Mouse (Mus musculus) lung, embryonic 15.5 days (tissue): ENCODE results near the gene Calcoco1. TPM values are rescaled to one million over a fixed set of nuclear protein-coding genes. Genes with fewer than 3 reads are reported as not detected.

ENCODE experiments used
- ATAC-seq: fragments of 200-750 bp; cut with Nextera tagmentation; 2 replicates; pipeline ENCODE4 v1.8.0; 2017; ENCODE audit warnings: moderate number of reproducible peaks, borderline replicate concordance; ENCODE audit not compliant: low FRiP score, low TSS enrichment; ENCODE audit errors: extremely low read depth
- H3K27ac ChIP-seq: fragments of 300-500 bp; sonication (generic); 2 replicates; pipeline ENCODE4 v1.5.1; 2015; ENCODE audit warnings: moderate library complexity, mild to moderate bottlenecking, inconsistent platforms
- H3K27me3 ChIP-seq: fragments of 300-500 bp; sonication (generic); 2 replicates; pipeline ENCODE4 v1.6.1; 2015; ENCODE audit warnings: inconsistent platforms
- H3K36me3 ChIP-seq: fragments of 300-500 bp; sonication (generic); 2 replicates; pipeline ENCODE4 v1.6.1; 2015; ENCODE audit warnings: inconsistent platforms
- H3K4me1 ChIP-seq: fragments of 300-500 bp; sonication (generic); 2 replicates; pipeline ENCODE4 v1.6.1; 2015; ENCODE audit warnings: inconsistent platforms
- H3K4me2 ChIP-seq: fragments of 300-500 bp; sonication (generic); 2 replicates; pipeline ENCODE4 v1.6.1; 2015; ENCODE audit warnings: inconsistent platforms, mild to moderate bottlenecking, moderate library complexity
- H3K4me3 ChIP-seq: fragments of 300-500 bp; sonication (generic); 2 replicates; pipeline ENCODE4 v1.5.1; 2015; ENCODE audit warnings: mild to moderate bottlenecking, inconsistent platforms
- H3K9ac ChIP-seq: fragments of 300-500 bp; sonication (generic); 2 replicates; pipeline ENCODE4 v1.6.1; 2015; ENCODE audit warnings: inconsistent platforms
- H3K9me3 ChIP-seq: fragments of 300-500 bp; sonication (generic); 2 replicates; pipeline ENCODE4 v1.6.1; 2016; ENCODE audit warnings: inconsistent platforms
- WGBS: fragments of 180-500 bp; shearing (Covaris S2); methylation state at CpG from one replicate; pipeline ENCODE4 v1.1.7; 2015; 5-methylcytosine and 5-hydroxymethylcytosine counted together
- polyA plus RNA-seq: library from polyadenylated mRNA; unstranded; fragments of >200 nt; fragmentation: Nextera tagmentation; extraction: Ambion mirVana; gene quantifications from 2 replicates; pipeline ENCODE4 v1.2.1, GENCODE M21; 2015

The Calcoco1 gene
- polyA plus RNA-seq, 1 experiment from 2014 or later: 51.4 TPM

DNA sequence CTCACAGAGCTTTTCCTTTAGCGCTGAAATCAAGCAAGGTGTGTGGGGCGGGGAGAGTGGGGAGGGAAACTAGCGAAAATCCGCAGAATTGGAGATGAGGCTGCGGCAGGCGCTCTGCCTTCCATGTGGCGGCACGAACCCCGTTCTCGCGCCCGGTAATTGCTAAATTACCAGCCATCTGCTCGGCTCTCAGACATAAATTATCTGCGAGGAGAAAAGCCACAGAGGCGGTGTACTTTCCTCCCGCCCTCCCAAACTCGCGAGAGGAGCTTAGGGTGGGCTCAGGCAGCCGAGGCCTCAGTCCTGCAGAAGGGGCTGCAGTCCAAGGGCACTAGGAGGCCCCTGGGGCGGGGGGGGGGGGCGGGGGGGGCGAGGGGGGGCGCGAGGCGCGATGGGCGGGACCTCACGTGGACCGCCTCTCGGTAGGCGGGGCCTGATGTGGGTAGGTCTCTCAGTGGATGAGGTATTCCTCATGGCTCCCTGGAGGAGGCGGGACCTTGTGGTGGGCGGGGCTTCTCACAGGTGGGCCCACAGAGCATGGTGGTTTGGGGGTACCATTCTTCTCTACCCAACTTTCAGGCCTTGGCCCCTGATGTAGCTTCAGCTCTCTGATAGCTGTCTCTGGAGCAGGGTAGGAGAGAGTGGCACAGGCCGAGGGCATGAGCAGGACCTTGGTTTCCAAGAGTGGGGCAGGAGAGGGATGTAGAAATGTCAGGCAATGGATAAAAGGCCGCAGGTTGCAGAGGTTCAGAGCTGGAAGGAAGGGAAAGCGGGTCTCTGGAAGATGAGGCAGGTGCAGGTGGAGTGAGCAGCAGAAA, 14.4 kb upstream of the Calcoco1 start:
- Histone ChIP-seq H3K9ac (0 out of 2 replicates have a peak overlapping the region, but pooled peaks have one; percentile 13), H3K36me3 (no peaks in the 10 kb centered on the region), H3K27ac (no peak overlapping the region), H3K4me1 (0 out of 2 replicates have a peak, but pooled peaks cover 4% of the 10 kb centered on the region), H3K4me2 (peak overlapping the region; percentile 49), H3K9me3 (no peaks in the 10 kb centered on the region), H3K27me3 (peaks cover 47% of the 10 kb centered on the region), H3K4me3 (peak overlapping the region; percentile 21)
- 0 out of 2 replicates have a peak, but pooled peaks have one; percentile 33 for ATAC-seq
- WGBS: 14% methylated on average over 27 of the region's 36 CpGs

DNA sequence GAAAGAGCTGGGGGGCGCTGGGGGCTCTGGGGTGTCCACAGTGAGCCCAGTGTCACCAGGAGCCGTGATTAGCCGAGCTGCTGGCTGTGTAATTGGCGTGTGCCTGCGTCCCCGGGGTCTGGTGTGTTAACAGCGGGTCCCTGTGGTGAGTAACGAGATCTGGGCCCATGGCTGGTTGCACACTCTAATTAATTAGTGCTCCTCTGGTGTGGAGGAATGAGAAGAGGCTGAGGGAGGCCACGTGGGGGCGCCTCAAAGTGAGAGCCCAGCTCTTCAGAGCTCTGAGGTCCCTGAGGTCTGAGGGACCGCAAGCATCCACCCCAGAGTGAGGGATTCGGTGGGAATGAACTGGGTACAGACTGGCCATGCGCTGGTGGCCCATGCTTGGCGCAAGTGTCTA, 13.1 kb upstream of the Calcoco1 start:
- no peak overlapping the region for H3K27ac ChIP-seq
- no peak overlapping the region for H3K4me3 ChIP-seq
- H3K4me1 ChIP-seq: 0 out of 2 replicates have a peak, but pooled peaks cover 4% of the 10 kb centered on the region
- 52% methylated on average over 14 of the region's 14 CpGs for WGBS
- ATAC-seq: no peak
- no peaks in the 10 kb centered on the region for H3K9me3 ChIP-seq
- H3K4me2 ChIP-seq: no peak overlapping the region
- H3K36me3 ChIP-seq: no peaks in the 10 kb centered on the region
- H3K27me3 ChIP-seq: peaks cover 47% of the 10 kb centered on the region
- H3K9ac ChIP-seq: no peak overlapping the region

DNA sequence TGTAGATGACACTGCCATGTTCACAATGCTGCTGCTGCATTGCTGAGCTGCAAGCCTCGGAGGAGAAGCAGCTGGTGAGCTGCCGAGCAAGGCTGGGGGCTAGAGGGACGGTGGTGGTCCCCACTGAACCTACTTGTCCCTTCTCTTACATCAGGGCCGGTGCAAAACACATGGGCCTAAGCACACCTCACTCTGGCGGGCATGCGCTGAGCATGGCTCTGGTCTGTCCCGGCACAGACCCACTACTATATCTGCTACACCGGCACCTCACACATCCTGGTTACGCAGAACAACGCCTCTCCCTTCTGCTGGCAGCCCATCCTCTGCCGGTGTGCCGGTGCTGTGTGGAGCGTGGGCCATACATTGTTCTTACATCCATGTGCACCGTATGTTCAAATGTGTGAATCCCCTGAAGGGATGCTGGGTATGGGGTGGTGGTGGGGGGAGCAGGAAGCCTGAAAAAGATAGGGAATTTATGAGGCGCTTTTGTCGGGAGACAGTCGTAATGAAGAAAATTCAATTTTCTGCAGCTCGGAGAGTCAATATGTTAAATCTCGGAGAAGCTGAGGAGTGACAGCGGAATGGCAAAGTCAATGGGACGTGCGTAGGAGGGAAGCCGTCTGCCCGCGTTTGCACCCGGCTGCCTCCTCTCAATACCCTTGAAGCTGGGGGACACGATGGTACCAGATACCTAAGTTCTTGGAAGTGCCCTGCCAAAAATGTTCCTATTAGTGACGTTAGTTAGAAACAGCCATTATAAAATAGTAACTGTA, 12.0 kb upstream of the Calcoco1 start:
- Histone ChIP-seq H3K36me3 (no peaks in the 10 kb centered on the region), H3K4me3 (no peak overlapping the region), H3K4me2 (no peak overlapping the region), H3K4me1 (0 out of 2 replicates have a peak, but pooled peaks cover 4% of the 10 kb centered on the region), H3K9ac (no peak overlapping the region), H3K27ac (no peak overlapping the region), H3K9me3 (no peaks in the 10 kb centered on the region), H3K27me3 (peaks cover 47% of the 10 kb centered on the region)
- 81% methylated on average over 28 of the region's 28 CpGs for WGBS
- ATAC-seq: no peak

DNA sequence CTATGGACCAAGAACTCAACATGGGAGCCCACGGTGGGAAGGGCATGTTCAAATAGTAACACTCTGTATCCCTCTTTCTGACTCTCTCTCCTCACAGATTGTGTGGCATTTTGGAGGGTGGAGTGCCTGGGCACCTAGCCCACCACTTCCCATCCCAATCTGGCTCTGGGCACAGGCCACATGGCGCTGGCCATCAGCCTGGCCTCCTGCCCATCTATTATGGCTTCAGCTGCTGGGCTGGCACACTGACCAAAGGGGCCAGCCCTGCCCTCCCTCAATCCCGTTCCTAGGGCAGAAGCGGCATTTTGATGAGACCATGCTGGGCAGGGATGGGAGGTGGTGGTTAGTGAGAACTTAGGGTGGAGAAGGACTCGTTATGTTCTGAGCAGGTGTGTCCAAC, 11.3 kb upstream of the Calcoco1 start:
- ATAC-seq: no peak
- Histone ChIP-seq H3K4me3 (no peak overlapping the region), H3K9ac (no peak overlapping the region), H3K27me3 (peaks cover 47% of the 10 kb centered on the region), H3K4me2 (no peak overlapping the region), H3K27ac (no peak overlapping the region), H3K4me1 (0 out of 2 replicates have a peak, but pooled peaks cover 4% of the 10 kb centered on the region), H3K9me3 (no peaks in the 10 kb centered on the region), H3K36me3 (no peaks in the 10 kb centered on the region)
- WGBS: 75% methylated on average over 5 of the region's 5 CpGs

DNA sequence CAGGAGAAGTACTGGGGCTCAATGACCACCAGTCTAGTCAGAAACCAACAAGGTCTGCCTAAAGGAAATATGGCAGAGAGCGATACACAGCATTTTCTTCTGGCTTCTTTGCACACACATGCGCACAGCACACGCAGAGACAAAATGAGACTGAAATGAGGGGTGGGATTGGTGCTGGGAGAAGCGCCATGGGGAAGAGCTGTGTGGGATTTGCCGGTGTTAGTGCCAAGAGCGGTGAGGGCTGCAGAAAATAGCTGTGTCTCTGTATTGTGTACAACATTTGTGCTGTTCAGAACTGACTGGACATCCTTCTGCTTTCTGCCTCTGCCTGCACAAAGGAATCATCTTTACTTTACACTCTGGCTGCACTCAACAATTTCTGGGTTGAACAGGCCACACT, 10.4 kb upstream of the Calcoco1 start:
- Histone ChIP-seq H3K4me2 (no peak overlapping the region), H3K4me1 (0 out of 2 replicates have a peak, but pooled peaks cover 4% of the 10 kb centered on the region), H3K4me3 (no peak overlapping the region), H3K9ac (no peak overlapping the region), H3K27me3 (peaks cover 40% of the 10 kb centered on the region), H3K9me3 (no peaks in the 10 kb centered on the region), H3K36me3 (no peaks in the 10 kb centered on the region), H3K27ac (no peak overlapping the region)
- WGBS: 90% methylated on average over 6 of the region's 6 CpGs
- ATAC-seq: no peak

DNA sequence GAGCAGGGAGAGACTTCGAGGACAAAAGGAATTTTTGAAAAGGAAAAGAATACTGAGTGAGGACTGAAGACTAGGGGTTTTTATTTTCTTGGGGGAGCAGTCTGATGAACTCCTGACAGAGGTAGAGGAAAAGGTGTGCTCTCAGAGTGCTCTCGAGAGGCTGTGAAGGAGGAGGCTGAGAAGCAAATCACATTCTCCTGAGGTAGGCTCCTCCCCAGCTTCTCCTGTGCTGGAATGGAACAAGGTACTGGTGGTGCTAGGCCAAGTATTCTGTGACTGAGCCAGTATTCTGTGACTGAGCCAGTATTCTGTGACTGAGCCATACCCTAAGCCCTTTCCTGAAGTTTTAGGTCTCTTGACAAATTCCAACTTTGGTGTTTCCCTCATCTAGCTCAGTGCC, 6.0 kb upstream of the Calcoco1 start:
- Histone ChIP-seq H3K36me3 (no peaks in the 10 kb centered on the region), H3K9ac (no peak overlapping the region), H3K4me1 (no peaks in the 10 kb centered on the region; the same call in 1 of the 2 replicates), H3K4me2 (no peak overlapping the region), H3K4me3 (no peak overlapping the region), H3K27me3 (no peaks in the 10 kb centered on the region), H3K9me3 (no peaks in the 10 kb centered on the region), H3K27ac (no peak overlapping the region)
- 45% methylated on average over 2 of the region's 2 CpGs for WGBS
- ATAC-seq: no peak

DNA sequence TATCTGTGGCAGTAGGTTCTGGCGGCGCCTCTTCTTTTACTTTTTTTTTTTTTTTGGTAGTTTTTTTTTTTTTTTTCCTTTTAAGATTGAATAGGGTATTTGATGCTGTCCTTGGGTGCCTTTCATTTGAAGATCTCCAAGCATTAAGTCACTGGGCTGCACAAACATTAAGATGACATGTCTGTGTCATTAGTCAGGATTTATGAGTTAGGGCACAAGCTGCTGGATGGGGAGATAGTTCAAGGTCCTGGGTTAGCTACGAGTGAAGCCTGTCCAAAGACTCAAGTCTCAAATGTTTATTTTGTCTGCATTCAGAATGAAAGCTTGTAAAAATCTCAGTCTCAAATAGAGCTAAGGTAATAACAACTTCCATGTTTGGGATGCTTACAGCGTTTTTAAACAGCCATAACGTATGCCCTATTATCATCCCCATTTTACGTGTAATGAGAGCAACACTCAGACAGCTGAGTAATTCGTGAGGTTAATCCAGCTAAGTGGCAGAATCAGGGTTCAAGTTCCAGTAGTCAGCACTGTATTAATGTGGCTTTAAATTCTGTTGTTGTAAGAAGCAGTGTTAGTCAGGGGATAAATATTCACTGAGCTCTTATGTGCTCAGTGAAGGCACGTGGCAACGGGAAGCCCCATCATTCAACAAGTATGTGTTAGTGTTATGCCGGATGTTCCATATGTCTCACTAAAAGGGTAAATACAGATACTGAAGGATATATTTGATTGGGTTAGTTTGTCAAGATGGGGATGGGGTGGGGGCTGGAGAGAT, 1.6 kb upstream of the Calcoco1 start:
- H3K4me1 ChIP-seq: peaks cover 12% of the 10 kb centered on the region
- no peaks in the 10 kb centered on the region for H3K36me3 ChIP-seq
- no peak overlapping the region for H3K27ac ChIP-seq
- H3K4me2 ChIP-seq: no peak overlapping the region
- H3K9ac ChIP-seq: no peak overlapping the region
- 67% methylated on average over 10 of the region's 10 CpGs for WGBS
- H3K27me3 ChIP-seq: no peaks in the 10 kb centered on the region
- no peak for ATAC-seq
- H3K9me3 ChIP-seq: no peaks in the 10 kb centered on the region
- no peak overlapping the region for H3K4me3 ChIP-seq

DNA sequence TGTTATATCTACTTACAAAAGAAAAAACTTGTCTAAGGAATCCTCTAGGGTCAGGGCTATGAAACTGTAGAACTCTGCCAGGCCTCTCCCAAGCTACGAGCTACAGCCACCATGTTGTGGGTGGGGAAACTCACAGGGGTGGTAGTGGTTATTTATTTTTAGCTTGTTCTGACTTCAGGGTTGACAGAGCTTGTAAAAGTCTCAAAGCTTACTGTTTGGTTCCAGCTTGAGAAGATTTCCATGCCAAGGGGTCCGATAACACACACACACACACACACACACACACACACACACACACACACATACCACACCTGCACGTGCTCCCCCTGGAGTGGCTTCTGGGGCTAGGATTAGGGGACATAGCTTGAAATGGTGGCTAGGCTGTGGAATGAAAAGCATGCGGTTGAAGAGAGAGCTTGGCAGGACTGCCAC, 538 bp upstream of the Calcoco1 start:
- H3K36me3 ChIP-seq: no peaks in the 10 kb centered on the region
- peak; percentile 55 for ATAC-seq
- no peaks in the 10 kb centered on the region for H3K9me3 ChIP-seq
- peak overlapping the region; percentile 79 for H3K27ac ChIP-seq
- H3K4me1 ChIP-seq: peaks cover 12% of the 10 kb centered on the region
- peak overlapping the region; percentile 56 for H3K4me2 ChIP-seq
- no peak overlapping the region for H3K9ac ChIP-seq
- H3K27me3 ChIP-seq: no peaks in the 10 kb centered on the region
- H3K4me3 ChIP-seq: peak overlapping the region; percentile 63
- 44% methylated on average over 4 of the region's 4 CpGs for WGBS

DNA sequence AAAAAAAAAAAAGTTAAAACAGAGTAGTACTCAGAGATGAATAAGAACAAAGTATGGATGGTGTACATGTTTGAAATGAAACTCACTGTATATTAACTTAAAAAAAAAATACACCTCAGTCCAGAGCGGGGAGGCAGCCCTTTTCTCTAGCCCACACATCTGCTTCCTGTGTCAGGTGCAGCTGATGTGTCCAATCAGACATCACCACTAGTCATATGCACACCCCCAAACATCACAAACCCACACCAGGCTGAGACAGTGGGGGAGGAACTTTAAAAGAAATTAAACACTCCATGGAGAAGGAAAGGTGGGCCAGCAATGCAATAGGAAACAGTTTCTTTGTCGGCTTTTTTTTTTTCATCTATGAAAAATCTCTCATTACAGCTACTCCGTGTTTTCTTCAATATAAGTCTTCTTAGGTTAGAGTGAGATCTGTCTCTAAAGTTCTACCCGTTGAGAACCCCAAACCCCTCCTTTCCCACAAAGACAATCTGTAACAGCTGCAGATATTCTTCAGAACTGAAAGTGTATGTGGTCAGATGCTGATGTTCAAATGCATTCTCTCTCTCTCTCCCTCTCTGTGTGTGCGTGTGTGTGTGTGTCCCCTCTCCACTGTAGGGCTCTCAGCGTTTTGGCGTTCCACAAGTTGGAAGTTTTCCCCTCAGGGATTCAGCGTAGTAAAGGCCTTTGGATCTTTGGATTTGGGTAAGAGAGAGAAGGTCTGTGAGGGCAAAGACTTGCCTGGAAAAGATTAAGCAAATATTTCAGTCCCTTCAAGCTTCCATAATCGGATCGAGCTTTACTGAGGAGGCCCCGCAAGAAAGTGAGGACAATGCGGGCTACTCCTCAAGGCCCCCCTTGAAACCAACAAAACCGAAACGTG, 721 bp downstream of the Calcoco1 start:
- peak overlapping the region; percentile 63 for H3K4me2 ChIP-seq
- H3K9ac ChIP-seq: peak overlapping the region; percentile 54
- no peak overlapping the region for H3K27ac ChIP-seq
- H3K9me3 ChIP-seq: no peaks in the 10 kb centered on the region
- WGBS: 14% methylated on average over 14 of the region's 14 CpGs
- no peak for ATAC-seq
- H3K36me3 ChIP-seq: no peaks in the 10 kb centered on the region
- H3K27me3 ChIP-seq: no peaks in the 10 kb centered on the region
- peaks cover 12% of the 10 kb centered on the region for H3K4me1 ChIP-seq
- peak overlapping the region; percentile 63 for H3K4me3 ChIP-seq

DNA sequence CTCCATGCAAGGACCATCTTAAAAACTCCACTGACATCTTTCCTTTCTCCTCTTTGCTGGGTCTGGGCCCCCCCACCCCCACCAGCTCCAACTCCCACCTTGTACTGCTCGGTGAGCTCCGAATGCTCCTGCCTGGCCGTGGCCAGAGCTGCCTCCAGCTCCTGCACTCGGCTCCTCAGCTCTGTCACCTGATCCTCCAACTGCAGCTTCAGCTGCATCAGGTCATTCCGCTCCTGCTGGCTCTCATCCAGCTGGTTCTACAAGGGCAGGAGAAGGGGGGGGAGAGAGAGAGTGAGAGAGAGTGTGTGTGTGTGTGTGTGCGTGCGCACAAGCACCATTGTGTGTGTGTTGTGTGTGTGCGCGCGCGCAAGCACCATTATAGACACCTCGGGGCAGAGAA, 5.8 kb downstream of the Calcoco1 start:
- Histone ChIP-seq H3K9ac (no peak overlapping the region), H3K4me2 (no peak overlapping the region), H3K36me3 (peaks cover 28% of the 10 kb centered on the region), H3K4me3 (no peak overlapping the region), H3K27ac (no peak overlapping the region), H3K27me3 (no peaks in the 10 kb centered on the region), H3K4me1 (peaks cover 8% of the 10 kb centered on the region), H3K9me3 (no peaks in the 10 kb centered on the region)
- 34% methylated on average over 12 of the region's 12 CpGs for WGBS
- no peak for ATAC-seq
